Mouse (Mus musculus): ENCODE results near the gene Tac4. TPM values are rescaled to one million over a fixed set of nuclear protein-coding genes. Genes with fewer than 3 reads are reported as not detected.
A peak's percentile ranks its signal among the peaks of the same experiment; 100 is the strongest.

Tac4 gene
- polyA plus RNA-seq, 1 experiment, result not detected

GRCm38 (mm10) chr11:95255747-95256146 is 5.6 kb upstream of the Tac4 start:
- TF ChIP-seq GATA1 (IDR thresholded peaks at IDR 0.05; ENCODE audit: low read length), result no peak
- no peak for TF ChIP-seq TAL1 (IDR thresholded peaks at IDR 0.05; ENCODE audit: low read length)
- no peaks in the 10 kb centered on the region for H3K36me3 ChIP-seq (ENCODE audit: control insufficient read depth)
- peaks cover 16% of the 10 kb centered on the region for H3K4me1 ChIP-seq (ENCODE audit: control insufficient read depth)
- H3K4me3 ChIP-seq (replicated peaks), result no peak overlapping the region
- no peaks in the 10 kb centered on the region for H3K9me3 ChIP-seq (ENCODE audit: control insufficient read depth, low read length)
- peaks cover 44% of the 10 kb centered on the region for H3K27me3 ChIP-seq (ENCODE audit: control insufficient read depth)

DNA sequence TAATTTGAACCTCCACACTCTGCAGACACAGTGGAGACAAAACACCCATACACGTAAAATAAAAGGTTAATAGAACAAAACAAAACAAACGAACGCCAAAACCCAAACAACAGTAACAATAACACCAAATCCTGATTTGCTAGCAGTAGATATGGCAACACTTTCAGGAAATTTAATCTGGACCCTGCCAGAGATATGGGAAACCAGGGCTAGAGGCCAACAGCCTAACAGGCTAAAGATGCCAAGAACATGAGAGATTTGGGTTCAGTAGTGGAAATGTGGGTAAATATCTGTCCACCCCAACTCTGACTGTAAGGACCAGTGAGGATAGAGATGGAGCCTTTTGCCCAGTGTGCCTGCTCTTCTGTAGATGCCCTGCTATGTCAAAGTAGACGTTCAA is 3.4 kb upstream of the Tac4 start:
- Histone ChIP-seq H3K4me1 (ENCODE audit: control insufficient read depth) (peaks cover 19% of the 10 kb centered on the region), H3K4me3 (replicated peaks) (no peak overlapping the region), H3K9me3 (ENCODE audit: control insufficient read depth, low read length) (no peaks in the 10 kb centered on the region), H3K36me3 (ENCODE audit: control insufficient read depth) (no peaks in the 10 kb centered on the region), H3K27me3 (ENCODE audit: control insufficient read depth) (peaks cover 61% of the 10 kb centered on the region)
- TF ChIP-seq GATA1 (IDR thresholded peaks at IDR 0.05; ENCODE audit: low read length) (no peak), TAL1 (IDR thresholded peaks at IDR 0.05; ENCODE audit: low read length) (no peak)

- Histone ChIP-seq H3K9me3 (ENCODE audit: control insufficient read depth, low read length) (no peaks in the 10 kb centered on the region), H3K4me1 (ENCODE audit: control insufficient read depth) (peaks cover 19% of the 10 kb centered on the region), H3K36me3 (ENCODE audit: control insufficient read depth) (no peaks in the 10 kb centered on the region), H3K27me3 (ENCODE audit: control insufficient read depth) (peaks cover 61% of the 10 kb centered on the region), H3K4me3 (replicated peaks) (peak overlapping the region; percentile 66)
- TF ChIP-seq GATA1 (IDR thresholded peaks at IDR 0.05; ENCODE audit: low read length) (no peak), TAL1 (IDR thresholded peaks at IDR 0.05; ENCODE audit: low read length) (no peak)
Observed at GRCm38 (mm10) chr11:95258490-95258889, 2.8 kb upstream of the Tac4 start.

- peaks cover 19% of the 10 kb centered on the region for H3K4me1 ChIP-seq (ENCODE audit: control insufficient read depth)
- TF ChIP-seq TAL1 (IDR thresholded peaks at IDR 0.05; ENCODE audit: low read length) (no peak), GATA1 (IDR thresholded peaks at IDR 0.05; ENCODE audit: low read length) (no peak)
- peak overlapping the region; percentile 66 for H3K4me3 ChIP-seq (replicated peaks)
- no peaks in the 10 kb centered on the region for H3K9me3 ChIP-seq (ENCODE audit: control insufficient read depth, low read length)
- peaks cover 61% of the 10 kb centered on the region for H3K27me3 ChIP-seq (ENCODE audit: control insufficient read depth)
- no peaks in the 10 kb centered on the region for H3K36me3 ChIP-seq (ENCODE audit: control insufficient read depth)
Observed at GRCm38 (mm10) chr11:95259088-95259849, 2.1 kb upstream of the Tac4 start.

DNA sequence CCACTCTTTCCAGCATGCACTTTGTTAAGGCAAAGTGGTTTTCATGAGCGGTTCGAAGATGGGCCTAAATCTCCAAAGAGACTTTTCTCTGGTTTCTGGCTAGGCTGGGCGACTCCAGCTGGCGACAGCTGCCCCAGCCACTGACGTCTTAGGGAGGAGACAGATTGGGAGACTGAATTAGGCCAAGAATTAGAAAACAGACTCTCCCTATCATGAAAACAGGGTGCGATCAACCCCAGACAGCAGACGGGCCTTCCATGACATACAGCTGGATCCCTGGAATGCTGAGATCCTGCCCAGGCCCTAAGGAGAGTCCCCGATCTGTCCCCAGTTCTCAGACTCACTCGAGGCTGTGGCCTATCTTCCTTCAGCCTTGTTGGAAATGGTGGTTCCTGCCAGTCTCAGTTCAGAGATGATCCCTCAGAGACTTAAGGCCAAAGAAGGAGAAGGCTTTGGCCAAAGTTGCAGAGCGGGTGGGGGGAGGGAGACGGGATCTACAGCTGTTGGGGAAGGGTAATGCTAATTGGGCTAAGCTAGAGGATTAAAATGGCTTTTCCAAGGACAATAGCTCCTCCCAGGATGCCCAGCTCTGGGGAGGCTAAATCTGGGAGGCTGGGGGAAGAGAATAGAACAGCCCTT is 2.6 kb downstream of the Tac4 start:
- Histone ChIP-seq H3K9me3 (ENCODE audit: control insufficient read depth, low read length) (no peaks in the 10 kb centered on the region), H3K4me1 (ENCODE audit: control insufficient read depth) (peaks cover 12% of the 10 kb centered on the region), H3K4me3 (replicated peaks) (no peak overlapping the region), H3K27me3 (ENCODE audit: control insufficient read depth) (peaks cover 35% of the 10 kb centered on the region), H3K36me3 (ENCODE audit: control insufficient read depth) (peaks cover 38% of the 10 kb centered on the region)
- TF ChIP-seq TAL1 (IDR thresholded peaks at IDR 0.05; ENCODE audit: low read length), result no peak
- TF ChIP-seq GATA1 (IDR thresholded peaks at IDR 0.05; ENCODE audit: low read length), result no peak

DNA sequence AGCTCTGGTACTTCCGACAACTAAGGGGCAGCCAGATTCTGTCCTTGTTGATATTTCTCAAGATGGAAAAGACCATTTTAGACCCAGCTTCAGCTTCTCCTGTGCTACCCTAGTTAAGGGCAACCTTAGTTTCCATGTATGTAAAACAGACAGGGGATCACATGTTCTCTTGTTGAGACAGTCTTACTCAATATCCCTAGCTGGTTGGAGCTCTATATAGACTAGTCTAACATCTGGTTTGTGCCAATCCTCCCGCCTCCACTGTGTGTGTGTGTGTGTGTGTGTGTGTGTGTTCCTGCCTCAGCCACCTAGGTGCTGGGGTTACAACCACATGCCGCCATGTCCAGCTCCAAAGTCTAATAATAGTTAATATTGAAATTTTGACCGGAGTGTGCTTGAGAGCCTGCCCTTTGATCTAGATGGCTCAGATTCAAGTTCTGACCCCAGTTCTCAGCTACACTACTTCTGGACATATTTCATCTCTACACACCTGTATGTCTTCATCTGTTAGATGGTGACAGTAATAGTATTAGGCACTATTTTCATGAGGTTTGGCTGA is 3.2 kb downstream of the Tac4 start:
- H3K27me3 ChIP-seq (ENCODE audit: control insufficient read depth), result peaks cover 29% of the 10 kb centered on the region
- H3K4me1 ChIP-seq (ENCODE audit: control insufficient read depth), result peaks cover 6% of the 10 kb centered on the region
- no peak overlapping the region for H3K4me3 ChIP-seq (replicated peaks)
- H3K36me3 ChIP-seq (ENCODE audit: control insufficient read depth), result peaks cover 44% of the 10 kb centered on the region
- H3K9me3 ChIP-seq (ENCODE audit: control insufficient read depth, low read length), result no peaks in the 10 kb centered on the region
- TF ChIP-seq TAL1 (IDR thresholded peaks at IDR 0.05; ENCODE audit: low read length), result no peak
- no peak for TF ChIP-seq GATA1 (IDR thresholded peaks at IDR 0.05; ENCODE audit: low read length)

- H3K9me3 ChIP-seq (ENCODE audit: control insufficient read depth, low read length), result no peaks in the 10 kb centered on the region
- no peak overlapping the region for H3K4me3 ChIP-seq (replicated peaks)
- TF ChIP-seq GATA1 (IDR thresholded peaks at IDR 0.05; ENCODE audit: low read length), result no peak
- no peak for TF ChIP-seq TAL1 (IDR thresholded peaks at IDR 0.05; ENCODE audit: low read length)
- no peaks in the 10 kb centered on the region; the same call in 1 of the 2 replicates for H3K4me1 ChIP-seq (ENCODE audit: control insufficient read depth)
- peaks cover 66% of the 10 kb centered on the region for H3K36me3 ChIP-seq (ENCODE audit: control insufficient read depth)
- peaks cover 8% of the 10 kb centered on the region for H3K27me3 ChIP-seq (ENCODE audit: control insufficient read depth)
Observed at GRCm38 (mm10) chr11:95266540-95267245, 5.4 kb downstream of the Tac4 start.

GRCm38 (mm10) chr11:95273661-95274060 is 12.3 kb downstream of the Tac4 start:
- Histone ChIP-seq H3K27me3 (ENCODE audit: control insufficient read depth) (no peaks in the 10 kb centered on the region), H3K4me3 (replicated peaks) (no peak overlapping the region), H3K9me3 (ENCODE audit: control insufficient read depth, low read length) (no peaks in the 10 kb centered on the region)

DNA sequence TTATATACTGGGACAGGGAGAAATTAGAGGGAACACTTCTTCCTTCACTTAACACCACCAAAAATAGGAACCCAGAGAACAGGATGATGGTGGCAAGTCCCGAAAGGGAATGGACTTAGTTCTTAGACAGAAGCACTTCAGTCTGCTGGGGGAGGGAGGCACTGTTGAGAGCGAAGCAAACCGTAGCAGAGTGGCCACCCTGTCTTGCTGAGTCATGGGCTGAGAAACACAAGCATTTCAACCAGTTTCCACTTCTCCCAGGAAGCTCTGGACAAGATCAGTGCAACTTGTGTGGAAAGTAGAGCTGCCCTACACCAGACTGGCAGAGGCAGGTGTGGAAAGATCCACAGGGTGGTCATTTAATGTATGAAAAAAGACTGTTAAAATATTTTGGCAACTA is 13.3 kb downstream of the Tac4 start:
- H3K9me3 ChIP-seq (ENCODE audit: control insufficient read depth, low read length), result no peaks in the 10 kb centered on the region
- H3K36me3 ChIP-seq (ENCODE audit: control insufficient read depth), result peaks cover 100% of the 10 kb centered on the region
- H3K4me3 ChIP-seq (replicated peaks), result no peak overlapping the region
- H3K4me1 ChIP-seq (ENCODE audit: control insufficient read depth), result peaks cover 5% of the 10 kb centered on the region
- no peak for TF ChIP-seq TAL1 (IDR thresholded peaks at IDR 0.05; ENCODE audit: low read length)
- TF ChIP-seq GATA1 (IDR thresholded peaks at IDR 0.05; ENCODE audit: low read length), result no peak
- H3K27me3 ChIP-seq (ENCODE audit: control insufficient read depth), result no peaks in the 10 kb centered on the region

More at GRCm38 (mm10) chr11:95273661-95274060, 12.3 kb downstream of the Tac4 start:
- TF ChIP-seq TAL1 (IDR thresholded peaks at IDR 0.05; ENCODE audit: low read length) (no peak), GATA1 (IDR thresholded peaks at IDR 0.05; ENCODE audit: low read length) (no peak)
- Histone ChIP-seq H3K4me1 (ENCODE audit: control insufficient read depth) (peaks cover 5% of the 10 kb centered on the region; the same call in 1 of the 2 replicates), H3K36me3 (ENCODE audit: control insufficient read depth) (peaks cover 100% of the 10 kb centered on the region)

Measured in erythroblast, embryonic 14.5 days (primary cell).